ENCODE assay signal across 28 mouse cellular contexts in the genomic region with DNA sequence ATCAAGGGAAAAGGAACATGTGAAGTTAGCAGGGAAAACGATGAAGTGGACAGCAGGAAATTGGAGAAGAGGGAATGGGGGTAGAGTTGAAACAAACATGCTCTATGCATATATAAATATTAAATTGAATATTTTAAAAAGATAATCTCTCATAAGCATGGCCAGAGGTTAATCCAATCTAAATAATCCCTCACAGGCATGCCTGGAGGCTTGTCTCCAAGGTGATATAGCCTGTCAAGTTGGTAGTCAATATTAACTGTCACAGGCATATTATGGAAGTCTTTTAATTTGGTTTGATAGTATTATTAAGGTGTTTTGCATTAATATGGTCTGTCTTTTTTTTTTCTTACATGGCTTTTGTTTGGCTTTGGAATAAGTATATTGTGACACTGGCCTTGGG.
A peak's percentile ranks its signal among the peaks of the same experiment; 100 is the strongest.
DNase-seq lines count a peak whose midpoint lies in the region; ATAC-seq and TF ChIP-seq lines count a peak whose summit lies in the region.
"Had no signal": no experiment of that assay in that cellular context is flagged by ENCODE, and none has a peak within 500 bp of the region (broad histone marks: within the 10 kb centered on the region; RNA-seq: fewer than 3 reads in every experiment).

No protein-coding gene starts in this region.

- TF ChIP-seq POLR2A in brain, embryonic 14.5 days (IDR thresholded peaks at IDR 0.05; ENCODE audit: borderline replicate concordance, extremely low read depth, insufficient read depth, insufficient read length, poor library complexity, severe bottlenecking): no peak

- DNase-seq in midbrain, embryonic 11.5 days (ENCODE audit: low spot score, missing footprints): no peak
- DNase-seq in midbrain, postnatal 0 days (ENCODE audit: low spot score): no peak
- DNase-seq in brain, embryonic 14.5 days (ENCODE audit: low read depth): peak; percentile 39
- DNase-seq: adrenal gland, adult 8-10 months; adrenal gland, postnatal 14 days; adrenal gland, postnatal 36 days; B cell, adult 2 months; cerebellum, adult 11 months; cerebellum, adult 18-20 months; cerebellum, adult 8-10 months; cerebellum, adult 9-11 months; cerebellum, postnatal 14 days; cerebellum, postnatal 36 days; embryo, embryonic 11 days had no signal

- no peaks in the 10 kb centered on the region for H3K36me3 ChIP-seq in midbrain, embryonic 11.5 days (ENCODE audit: control insufficient read depth, insufficient read depth, low read length)
- H3K36me3 ChIP-seq in midbrain, postnatal 0 days (ENCODE audit: insufficient read depth, low read length): no peaks in the 10 kb centered on the region
- H3K36me3 ChIP-seq in midbrain, embryonic 13.5 days: no peaks in the 10 kb centered on the region
- no peaks in the 10 kb centered on the region for H3K36me3 ChIP-seq in midbrain, embryonic 16.5 days (ENCODE audit: control insufficient read depth, insufficient read depth, low read length)
- H3K36me3 ChIP-seq: embryonic facial prominence, embryonic 13.5 days; embryonic facial prominence, embryonic 15.5 days; forebrain, embryonic 10.5 days; forebrain, embryonic 12.5 days; forebrain, embryonic 15.5 days; G1E had no signal

- H3K27me3 ChIP-seq in midbrain, embryonic 11.5 days (ENCODE audit: control insufficient read depth, insufficient read depth, low read length): no peaks in the 10 kb centered on the region
- H3K27me3 ChIP-seq in midbrain, postnatal 0 days (ENCODE audit: insufficient read depth, low read length): no peaks in the 10 kb centered on the region
- H3K27me3 ChIP-seq in midbrain, embryonic 13.5 days: no peaks in the 10 kb centered on the region
- H3K27me3 ChIP-seq in midbrain, embryonic 16.5 days (ENCODE audit: control insufficient read depth, insufficient read depth, low read depth, low read length): no peaks in the 10 kb centered on the region
- H3K27me3 ChIP-seq: CH12.LX; embryonic facial prominence, embryonic 13.5 days; embryonic facial prominence, embryonic 15.5 days; forebrain, embryonic 12.5 days; forebrain, embryonic 15.5 days had no signal

- 36% methylated on average over 1 of the region's 1 CpGs for WGBS in midbrain, embryonic 11.5 days
- WGBS in midbrain, postnatal 0 days: 12% methylated on average over 1 of the region's 1 CpGs
- 27% methylated on average over 1 of the region's 1 CpGs for WGBS in midbrain, embryonic 13.5 days
- WGBS in midbrain, embryonic 16.5 days: 15% methylated on average over 1 of the region's 1 CpGs

- H3K4me3 ChIP-seq in midbrain, embryonic 11.5 days (ENCODE audit: low read depth, low read length): no peak overlapping the region
- no peak overlapping the region for H3K4me3 ChIP-seq in midbrain, postnatal 0 days (ENCODE audit: low read depth, low read length)
- H3K4me3 ChIP-seq in midbrain, embryonic 13.5 days (replicated peaks): no peak overlapping the region
- no peak overlapping the region for H3K4me3 ChIP-seq in midbrain, embryonic 16.5 days (ENCODE audit: low read depth, low read length)
- H3K4me3 ChIP-seq: embryonic facial prominence, embryonic 13.5 days; embryonic facial prominence, embryonic 15.5 days; erythroblast, embryonic 14.5 days; forebrain, embryonic 10.5 days; forebrain, embryonic 12.5 days; forebrain, embryonic 15.5 days had no signal

- no peak overlapping the region for H3K4me2 ChIP-seq in midbrain, embryonic 11.5 days
- no peak overlapping the region for H3K4me2 ChIP-seq in midbrain, postnatal 0 days (ENCODE audit: low read depth, low read length, poor library complexity, severe bottlenecking)
- H3K4me2 ChIP-seq in midbrain, embryonic 13.5 days (replicated peaks): no peak overlapping the region
- no peak overlapping the region for H3K4me2 ChIP-seq in midbrain, embryonic 16.5 days (ENCODE audit: low read length)
- H3K4me2 ChIP-seq: embryonic facial prominence, embryonic 13.5 days; embryonic facial prominence, embryonic 15.5 days; forebrain, embryonic 12.5 days; forebrain, embryonic 15.5 days had no signal

- H3K27ac ChIP-seq in midbrain, embryonic 11.5 days (ENCODE audit: low read depth, low read length): no peak overlapping the region
- no peak overlapping the region for H3K27ac ChIP-seq in midbrain, postnatal 0 days (ENCODE audit: low read depth, low read length)
- H3K27ac ChIP-seq in midbrain, embryonic 13.5 days: no peak overlapping the region
- H3K27ac ChIP-seq in midbrain, embryonic 16.5 days (ENCODE audit: low read length): no peak overlapping the region
- H3K27ac ChIP-seq: embryonic facial prominence, embryonic 13.5 days; embryonic facial prominence, embryonic 15.5 days; forebrain, embryonic 10.5 days; forebrain, embryonic 12.5 days; forebrain, embryonic 15.5 days had no signal

- no peak for TF ChIP-seq CTCF in midbrain, postnatal 0 days (IDR thresholded peaks at IDR 0.05)
- no peak for TF ChIP-seq CTCF in brain, embryonic 14.5 days (IDR thresholded peaks at IDR 0.05; ENCODE audit: borderline replicate concordance, extremely low read depth, insufficient read depth, insufficient read length)

- H3K4me1 ChIP-seq in midbrain, embryonic 11.5 days (ENCODE audit: control insufficient read depth, insufficient read depth, low read length): no peaks in the 10 kb centered on the region
- H3K4me1 ChIP-seq in midbrain, postnatal 0 days (ENCODE audit: insufficient read depth, low read length): no peaks in the 10 kb centered on the region
- no peaks in the 10 kb centered on the region for H3K4me1 ChIP-seq in midbrain, embryonic 13.5 days (replicated peaks)
- no peaks in the 10 kb centered on the region for H3K4me1 ChIP-seq in midbrain, embryonic 16.5 days (ENCODE audit: control insufficient read depth, insufficient read depth, low read length)
- H3K4me1 ChIP-seq: embryonic facial prominence, embryonic 13.5 days; embryonic facial prominence, embryonic 15.5 days; forebrain, embryonic 10.5 days; forebrain, embryonic 12.5 days; forebrain, embryonic 15.5 days had no signal

- H3K9ac ChIP-seq in midbrain, embryonic 11.5 days (ENCODE audit: low read length): no peak overlapping the region
- no peak overlapping the region for H3K9ac ChIP-seq in midbrain, postnatal 0 days (replicated peaks; ENCODE audit: low read length, poor library complexity, severe bottlenecking)
- no peak overlapping the region for H3K9ac ChIP-seq in midbrain, embryonic 13.5 days (replicated peaks)
- H3K9ac ChIP-seq in midbrain, embryonic 16.5 days (ENCODE audit: low read depth, low read length): no peak overlapping the region
- H3K9ac ChIP-seq: embryonic facial prominence, embryonic 13.5 days; embryonic facial prominence, embryonic 15.5 days; forebrain, embryonic 12.5 days; forebrain, embryonic 15.5 days; forebrain, postnatal 0 days had no signal

- ATAC-seq in midbrain, embryonic 11.5 days (ENCODE audit: low FRiP score): peak; percentile 42; the same call in 1 of the 2 replicates
- ATAC-seq in midbrain, postnatal 0 days (ENCODE audit: low FRiP score): no peak
- ATAC-seq in midbrain, embryonic 13.5 days: peak; percentile 58; the same call in 1 of the 2 replicates
- ATAC-seq in midbrain, embryonic 16.5 days: no peak
- ATAC-seq: activated CD4-positive, CD25-positive, alpha-beta regulatory T cell, adult 4 months; CD4-positive, CD25-positive, alpha-beta regulatory T cell, adult 4 months; forebrain, embryonic 15.5 days; forebrain, postnatal 0 days; Patski had no signal

- H3K9me3 ChIP-seq in midbrain, embryonic 11.5 days (ENCODE audit: control insufficient read depth, low read length): no peaks in the 10 kb centered on the region
- no peaks in the 10 kb centered on the region for H3K9me3 ChIP-seq in midbrain, postnatal 0 days (ENCODE audit: low read length)
- H3K9me3 ChIP-seq in midbrain, embryonic 13.5 days: no peaks in the 10 kb centered on the region
- H3K9me3 ChIP-seq in midbrain, embryonic 16.5 days (replicated peaks; ENCODE audit: control insufficient read depth, low read length, poor library complexity, severe bottlenecking): no peaks in the 10 kb centered on the region
- H3K9me3 ChIP-seq: embryonic facial prominence, embryonic 13.5 days; embryonic facial prominence, embryonic 15.5 days; forebrain, embryonic 10.5 days; forebrain, embryonic 12.5 days; forebrain, embryonic 15.5 days; G1E had no signal

Comparison
In these comparisons a context has a peak if more than half of its experiments do, and no peak if none do; other contexts are left out.
1. ATAC-seq: peak in midbrain, embryonic 11.5 days (single experiment) and midbrain, embryonic 13.5 days (single experiment); none in midbrain, postnatal 0 days (single experiment) and midbrain, embryonic 16.5 days (single experiment).